Mouse (Mus musculus) thymus, postnatal 36 days (tissue): ENCODE data around the gene Psg16.

ENCODE experiments used
- DNase-seq, 2 experiments: peaks; one replicate each; pipeline ENCODE4 v3.0.0; 2022; ENCODE audit warnings: mixed read lengths in 2 of 2

The Psg16 gene

GRCm38 (mm10) chr7:17073904-17074615 is at the start of gene Psg16:
Gene Psg16, plus strand, starts transcription at chr7:17074040.
- DNase-seq = peak; percentile 43 to 48

DNA sequence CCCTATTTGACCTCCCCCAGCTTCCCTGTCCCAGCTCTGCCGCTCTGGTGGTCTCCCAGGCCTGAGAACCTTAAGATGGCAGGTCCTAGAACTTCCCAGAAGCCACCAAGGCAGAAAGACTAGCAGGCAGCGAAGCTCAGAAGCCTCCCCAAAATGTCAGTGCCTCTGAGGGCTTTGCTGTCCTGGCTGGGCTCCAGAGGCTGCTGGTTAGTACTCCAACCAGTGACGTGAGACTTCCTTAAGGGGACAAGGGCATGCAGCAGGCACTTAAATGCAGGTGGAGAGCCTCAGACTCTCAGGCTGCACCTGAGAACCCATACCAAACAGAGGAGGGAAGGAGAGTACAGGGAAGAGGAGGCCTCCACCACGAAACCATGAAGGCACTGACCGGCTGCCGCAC is 49.7 kb upstream of the Psg16 start:
- no peak for DNase-seq

DNA sequence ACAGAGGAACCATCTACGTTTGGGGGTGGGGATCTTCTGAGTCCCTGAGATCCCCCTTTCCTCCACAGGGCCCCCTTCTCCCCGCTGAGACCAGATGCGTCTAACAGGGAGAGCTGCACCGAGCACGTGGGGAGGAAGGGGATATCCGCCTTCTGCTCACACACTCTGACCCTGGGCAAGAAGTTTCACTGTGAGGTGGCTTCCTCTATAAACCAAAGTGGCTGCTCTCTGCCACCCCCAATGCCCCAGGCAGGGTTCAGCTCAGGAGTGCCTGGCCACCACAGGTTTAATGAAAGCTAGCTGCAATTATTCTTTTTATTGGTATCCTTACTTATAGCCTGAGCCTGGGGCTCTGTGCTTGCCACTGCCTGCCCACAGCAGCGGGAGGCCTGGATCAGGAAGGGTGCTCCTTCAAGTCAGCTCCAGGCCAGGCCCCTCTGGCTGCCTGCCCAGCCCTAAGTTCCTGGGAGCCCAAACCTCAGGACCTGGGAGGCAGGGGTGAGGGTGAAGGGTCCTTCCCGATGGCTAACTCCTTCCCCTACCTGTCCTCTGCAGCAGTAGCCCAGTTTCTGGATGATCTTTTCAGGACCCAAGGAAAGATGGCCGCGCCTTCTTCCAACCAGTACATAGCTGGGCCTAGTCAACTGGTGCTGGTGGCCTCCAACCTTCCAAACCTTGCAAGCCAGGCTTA is 48.9 kb upstream of the Psg16 start:
- DNase-seq = peak; percentile 59 to 69

- DNase-seq = no peak
Observed at GRCm38 (mm10) chr7:17025505-17025894, 48.3 kb upstream of the Psg16 start.

GRCm38 (mm10) chr7:17025896-17026622 is 47.8 kb upstream of the Psg16 start:
- DNase-seq = no peak

DNA sequence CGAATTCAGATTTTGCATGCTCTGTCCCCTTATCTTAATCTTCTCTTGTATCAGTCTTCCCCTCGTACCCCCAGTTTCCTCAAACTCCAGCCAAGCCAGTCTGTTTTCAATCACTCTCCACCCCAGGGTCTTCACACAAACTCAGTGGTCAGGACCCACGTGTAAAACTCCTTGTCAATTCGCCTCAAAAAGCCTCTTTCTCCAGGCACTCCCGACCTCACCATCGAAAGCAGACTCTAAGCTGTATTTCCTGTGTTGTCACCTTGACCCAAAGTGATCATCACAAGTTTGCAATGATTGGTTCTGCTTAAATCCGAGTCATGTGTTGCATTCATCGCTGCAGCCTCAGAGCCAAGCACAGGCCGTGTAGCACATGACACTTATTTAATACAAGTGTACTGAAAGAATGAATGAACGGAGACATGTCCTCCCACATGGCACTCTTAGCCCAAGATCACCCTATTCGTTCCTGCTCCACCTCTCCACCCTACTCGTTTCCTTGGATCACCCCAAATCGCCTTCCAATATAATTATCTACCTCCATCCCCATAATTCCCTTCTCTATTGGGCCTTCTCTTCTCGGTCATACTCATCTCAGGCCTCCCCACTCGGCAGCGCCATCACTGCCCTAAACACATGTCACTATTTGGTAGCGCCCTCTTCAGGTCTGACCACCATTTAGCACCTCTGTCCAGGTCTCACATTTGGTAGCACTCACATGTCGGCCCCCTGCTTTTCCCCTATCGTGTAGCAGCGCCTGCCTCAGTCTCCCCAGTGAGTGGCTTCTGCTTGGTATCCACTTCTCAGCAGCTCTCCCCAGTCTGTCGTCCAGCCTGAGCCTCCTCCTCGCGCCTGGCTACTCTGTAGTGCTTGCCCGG is 46.9 kb upstream of the Psg16 start:
- peak; percentile 2 to 51 for DNase-seq

DNA sequence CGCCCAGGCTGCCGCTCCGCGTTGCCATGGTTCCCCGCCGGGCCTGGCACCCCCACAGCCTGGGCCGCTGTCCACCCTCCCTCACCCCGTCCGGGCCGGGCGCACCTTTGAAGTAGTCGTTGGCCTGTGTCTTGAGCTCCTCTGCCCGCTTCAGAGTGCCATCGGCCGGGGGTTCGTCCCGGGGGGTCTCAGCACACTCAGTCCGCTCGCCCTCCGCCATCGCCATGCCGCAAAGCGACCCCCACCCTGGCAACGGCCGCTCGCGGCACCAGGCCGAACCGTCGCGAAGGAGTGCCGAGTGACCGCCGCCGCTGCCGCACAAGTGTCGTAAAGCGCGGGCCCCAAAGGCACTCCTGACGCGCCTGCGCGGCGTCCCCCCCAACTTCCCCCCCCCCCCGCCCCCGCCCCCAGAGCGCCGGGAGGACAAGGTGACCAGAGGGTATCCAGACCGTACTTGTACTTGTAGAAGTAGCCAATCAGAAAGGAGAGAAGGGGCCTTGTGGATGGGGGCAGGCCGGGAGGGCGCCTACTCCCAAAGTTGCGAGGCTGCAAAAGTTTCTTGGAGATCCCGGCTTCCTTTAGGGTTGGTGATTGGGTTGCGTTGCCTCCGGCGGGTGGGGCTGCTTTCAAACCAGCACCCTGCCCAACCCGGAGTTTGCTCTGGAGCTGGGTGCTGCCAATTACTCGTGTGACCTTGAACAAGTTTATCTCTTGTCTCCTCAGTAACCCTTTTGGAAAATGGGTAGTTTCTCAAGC is 46.1 kb upstream of the Psg16 start, which contains the start of gene Ppp5c:
Gene Ppp5c (minus strand): TSS at position 337 of the 756 bp plus-strand sequence.
- DNase-seq = peak; percentile 78 to 85

GRCm38 (mm10) chr7:17028923-17029322 is 44.9 kb upstream of the Psg16 start:
- DNase-seq = no peak

GRCm38 (mm10) chr7:17030239-17030638 is 43.6 kb upstream of the Psg16 start:
- DNase-seq = no peak

- DNase-seq = no peak
Observed at GRCm38 (mm10) chr7:17038018-17038695, 35.7 kb upstream of the Psg16 start.

DNA sequence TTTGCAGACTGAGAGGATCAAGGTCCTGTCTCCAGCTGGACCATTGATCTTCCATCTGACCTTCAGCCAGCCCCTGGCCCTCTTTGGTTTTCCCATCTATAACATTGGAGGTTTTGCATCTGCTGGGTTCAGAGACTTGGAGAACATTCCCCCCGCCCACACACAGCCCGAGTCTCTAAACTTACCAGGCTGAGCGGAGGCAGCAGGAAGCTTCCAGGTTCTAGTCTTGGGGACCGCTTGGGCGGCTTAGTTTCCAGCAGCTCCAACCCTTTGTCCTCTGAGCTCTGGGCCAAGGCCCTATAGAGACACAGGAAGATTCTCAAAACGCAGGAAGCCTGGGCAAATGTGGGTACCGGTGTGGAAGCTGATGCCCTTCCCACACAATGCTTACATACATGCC is 34.5 kb upstream of the Psg16 start:
- no peak for DNase-seq

- no peak for DNase-seq
Observed at GRCm38 (mm10) chr7:17045743-17046142, 28.1 kb upstream of the Psg16 start.

GRCm38 (mm10) chr7:17047041-17047682 is 26.7 kb upstream of the Psg16 start:
- no peak for DNase-seq

DNA sequence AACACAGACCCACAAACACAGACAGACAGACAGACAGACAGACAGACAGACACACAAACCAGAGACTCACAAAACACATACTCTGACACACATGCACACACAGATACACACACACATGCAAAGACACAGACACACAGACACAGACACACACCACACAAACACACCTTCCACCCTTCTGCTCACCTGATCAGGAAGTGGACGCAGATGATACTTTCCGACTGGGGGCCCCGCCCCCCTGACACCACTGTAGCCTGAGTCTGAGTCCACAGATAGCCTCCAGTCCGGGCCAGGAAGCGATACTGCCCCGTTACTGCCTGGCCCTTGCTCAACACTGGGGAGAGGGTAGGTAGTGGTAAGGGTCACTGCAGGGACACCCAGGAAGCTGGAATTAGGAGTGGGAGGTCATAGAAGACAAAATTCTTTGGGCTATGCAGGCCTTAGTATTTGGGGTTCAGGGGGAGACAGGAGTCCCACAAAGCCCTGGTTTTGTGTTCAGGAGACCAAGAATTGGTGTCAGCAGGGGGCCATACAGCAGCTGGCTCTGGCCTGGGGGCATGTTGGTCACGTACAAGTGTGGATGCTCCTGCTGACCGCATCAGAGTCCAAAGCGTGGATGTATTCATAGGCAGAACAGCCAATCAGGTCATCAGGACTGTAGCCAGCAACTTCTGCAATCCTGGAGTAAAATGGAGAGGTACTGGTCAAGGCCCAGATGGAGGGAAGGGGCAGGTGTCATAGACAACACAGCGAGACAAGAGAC is 25.2 kb upstream of the Psg16 start:
- no peak for DNase-seq

GRCm38 (mm10) chr7:17050491-17050890 is 23.3 kb upstream of the Psg16 start:
- DNase-seq = peak in 1 of 2 experiments; percentile 30

- DNase-seq = peak; percentile 76 to 77
Observed at GRCm38 (mm10) chr7:17050933-17051594, 22.8 kb upstream of the Psg16 start.

DNA sequence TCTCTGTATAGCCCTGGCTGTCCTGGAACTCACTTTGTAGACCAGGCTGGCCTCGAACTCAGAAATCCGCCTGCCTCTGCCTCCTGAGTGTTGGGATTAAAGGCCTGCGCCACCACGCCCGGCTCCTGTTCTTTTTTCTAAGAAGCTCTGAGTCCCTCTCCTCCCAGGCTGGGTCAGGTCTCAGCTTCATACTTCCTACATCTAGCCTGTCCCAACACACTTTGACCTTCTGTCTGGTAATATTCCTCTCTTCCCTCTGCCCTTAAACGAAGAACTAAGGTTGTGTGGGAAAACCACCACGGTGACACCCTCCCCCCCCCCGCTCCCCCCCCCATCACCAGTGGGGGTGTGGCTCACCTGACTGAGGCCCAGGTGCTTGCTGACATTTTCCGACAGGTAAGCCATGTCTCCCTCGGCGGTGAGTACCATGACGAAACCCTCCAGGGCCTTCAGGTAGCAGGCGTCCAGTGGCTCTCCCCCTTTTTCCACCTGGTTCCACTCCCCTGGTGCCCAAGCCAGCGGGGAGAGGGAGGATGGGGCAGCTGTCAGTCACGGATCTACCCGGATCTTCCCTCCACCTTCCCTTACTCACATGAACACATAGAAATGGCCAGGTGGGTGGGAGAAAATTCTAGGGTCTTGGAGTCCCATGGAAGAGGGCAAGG is 19.4 kb upstream of the Psg16 start:
- no peak for DNase-seq

DNA sequence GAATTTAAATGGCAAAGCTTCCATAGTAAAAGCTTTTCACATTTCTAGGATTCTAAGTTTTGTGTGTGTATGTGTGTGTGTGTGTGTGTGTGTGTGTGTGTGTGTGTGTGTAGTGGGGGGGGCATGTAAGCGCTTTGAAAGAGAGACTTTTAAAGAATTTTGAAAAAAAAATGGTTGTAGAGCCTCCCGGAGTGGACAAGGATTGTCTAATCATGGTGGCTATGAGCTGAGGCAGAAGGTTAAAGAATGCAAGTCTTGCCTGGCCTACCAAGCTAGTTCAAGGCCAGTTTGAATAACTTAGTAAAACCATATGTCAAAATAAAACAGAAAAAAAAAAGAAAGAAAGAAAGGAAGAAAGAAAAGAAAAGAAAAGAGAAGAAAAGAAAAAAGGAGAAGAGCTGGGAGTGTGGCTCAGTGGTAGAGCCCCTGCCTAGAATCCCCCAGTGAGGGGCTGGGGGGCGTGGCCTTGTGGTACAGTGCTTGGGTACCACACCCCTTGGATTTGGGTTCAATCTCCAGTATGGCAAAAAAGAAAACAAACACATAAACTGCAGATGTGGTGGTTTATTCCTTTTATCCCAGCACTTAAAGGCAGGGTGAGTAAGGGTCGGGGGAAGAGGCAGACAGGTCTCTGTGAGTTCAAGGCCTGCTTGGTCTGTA is 18.4 kb upstream of the Psg16 start:
- DNase-seq = no peak
